Mouse (Mus musculus): ENCODE results near the gene Ndst2. TPM values are rescaled to one million over a fixed set of nuclear protein-coding genes. Genes with fewer than 3 reads are reported as not detected.

Gene Ndst2
- polyA plus RNA-seq, 1 experiment from 2014 or later = 25.6 TPM

- DNase-seq (ENCODE audit: low spot score) (no peak), ATAC-seq (ENCODE audit: insufficient number of reproducible peaks, low FRiP score, low TSS enrichment, low read depth) (no peak)
- Histone ChIP-seq H3K27ac (replicated peaks; ENCODE audit: low read depth, low read length) (no peak overlapping the region), H3K4me3 (ENCODE audit: low read depth, low read length) (no peak overlapping the region), H3K36me3 (ENCODE audit: control insufficient read depth, insufficient read depth, low read length) (peaks cover 2% of the 10 kb centered on the region; the same call in 1 of the 2 replicates), H3K27me3 (ENCODE audit: control insufficient read depth, insufficient read depth, low read length) (no peaks in the 10 kb centered on the region), H3K9me3 (ENCODE audit: control insufficient read depth, low read length) (no peaks in the 10 kb centered on the region), H3K4me2 (ENCODE audit: low read depth, severe bottlenecking) (no peak overlapping the region), H3K9ac (ENCODE audit: low read length) (no peak overlapping the region), H3K4me1 (ENCODE audit: control insufficient read depth, insufficient read depth, low read length) (peaks cover 2% of the 10 kb centered on the region; the same call in 1 of the 2 replicates)
- WGBS = 94% methylated on average over 3 of the region's 3 CpGs
Measured at GRCm38 (mm10) chr14:20771941-20772340, 37.6 kb upstream of the Ndst2 start.

- no peak overlapping the region for H3K9ac ChIP-seq (ENCODE audit: low read length)
- H3K27ac ChIP-seq (replicated peaks; ENCODE audit: low read depth, low read length) = no peak overlapping the region
- no peaks in the 10 kb centered on the region for H3K27me3 ChIP-seq (ENCODE audit: control insufficient read depth, insufficient read depth, low read length)
- WGBS = 80% methylated on average over 5 of the region's 5 CpGs
- H3K36me3 ChIP-seq (ENCODE audit: control insufficient read depth, insufficient read depth, low read length) = peaks cover 6% of the 10 kb centered on the region; the same call in 1 of the 2 replicates
- H3K4me3 ChIP-seq (ENCODE audit: low read depth, low read length) = no peak overlapping the region
- H3K4me2 ChIP-seq (ENCODE audit: low read depth, severe bottlenecking) = no peak overlapping the region
- no peaks in the 10 kb centered on the region for H3K4me1 ChIP-seq (ENCODE audit: control insufficient read depth, insufficient read depth, low read length)
- no peaks in the 10 kb centered on the region for H3K9me3 ChIP-seq (ENCODE audit: control insufficient read depth, low read length)
- DNase-seq (ENCODE audit: low spot score) = no peak
- ATAC-seq (ENCODE audit: insufficient number of reproducible peaks, low FRiP score, low TSS enrichment, low read depth) = no peak
Measured at GRCm38 (mm10) chr14:20768581-20768980, 34.2 kb upstream of the Ndst2 start.

GRCm38 (mm10) chr14:20767936-20768335 is 33.6 kb upstream of the Ndst2 start:
- H3K4me1 ChIP-seq (ENCODE audit: control insufficient read depth, insufficient read depth, low read length) = no peaks in the 10 kb centered on the region
- H3K27ac ChIP-seq (replicated peaks; ENCODE audit: low read depth, low read length) = no peak overlapping the region
- DNase-seq (ENCODE audit: low spot score) (no peak), ATAC-seq (ENCODE audit: insufficient number of reproducible peaks, low FRiP score, low TSS enrichment, low read depth) (no peak)
- H3K9me3 ChIP-seq (ENCODE audit: control insufficient read depth, low read length) = no peaks in the 10 kb centered on the region
- H3K4me3 ChIP-seq (ENCODE audit: low read depth, low read length) = no peak overlapping the region
- no peak overlapping the region for H3K4me2 ChIP-seq (ENCODE audit: low read depth, severe bottlenecking)
- H3K36me3 ChIP-seq (ENCODE audit: control insufficient read depth, insufficient read depth, low read length) = peaks cover 10% of the 10 kb centered on the region; the same call in 1 of the 2 replicates
- no peak overlapping the region for H3K9ac ChIP-seq (ENCODE audit: low read length)
- no peaks in the 10 kb centered on the region for H3K27me3 ChIP-seq (ENCODE audit: control insufficient read depth, insufficient read depth, low read length)
- 92% methylated on average over 7 of the region's 7 CpGs for WGBS

GRCm38 (mm10) chr14:20765642-20766258 is 31.4 kb upstream of the Ndst2 start:
- DNase-seq (ENCODE audit: low spot score) (peak; percentile 90), ATAC-seq (ENCODE audit: insufficient number of reproducible peaks, low FRiP score, low TSS enrichment, low read depth) (0 out of 2 replicates have a peak, but pooled peaks have one; percentile 26)
- H3K27ac ChIP-seq (replicated peaks; ENCODE audit: low read depth, low read length) = 0 out of 2 replicates have a peak overlapping the region, but pooled peaks have one; percentile 1
- no peak overlapping the region for H3K4me2 ChIP-seq (ENCODE audit: low read depth, severe bottlenecking)
- no peaks in the 10 kb centered on the region for H3K27me3 ChIP-seq (ENCODE audit: control insufficient read depth, insufficient read depth, low read length)
- no peaks in the 10 kb centered on the region for H3K4me1 ChIP-seq (ENCODE audit: control insufficient read depth, insufficient read depth, low read length)
- H3K4me3 ChIP-seq (ENCODE audit: low read depth, low read length) = no peak overlapping the region
- peaks cover 14% of the 10 kb centered on the region; the same call in 1 of the 2 replicates for H3K36me3 ChIP-seq (ENCODE audit: control insufficient read depth, insufficient read depth, low read length)
- H3K9me3 ChIP-seq (ENCODE audit: control insufficient read depth, low read length) = no peaks in the 10 kb centered on the region
- H3K9ac ChIP-seq (ENCODE audit: low read length) = no peak overlapping the region
- WGBS = 27% methylated on average over 12 of the region's 12 CpGs

- no peak overlapping the region for H3K9ac ChIP-seq (ENCODE audit: low read length)
- H3K4me1 ChIP-seq (ENCODE audit: control insufficient read depth, insufficient read depth, low read length) = no peaks in the 10 kb centered on the region
- ATAC-seq (ENCODE audit: insufficient number of reproducible peaks, low FRiP score, low TSS enrichment, low read depth) (no peak), DNase-seq (ENCODE audit: low spot score) (no peak)
- no peak overlapping the region for H3K27ac ChIP-seq (replicated peaks; ENCODE audit: low read depth, low read length)
- H3K36me3 ChIP-seq (ENCODE audit: control insufficient read depth, insufficient read depth, low read length) = peaks cover 18% of the 10 kb centered on the region; the same call in 1 of the 2 replicates
- 90% methylated on average over 5 of the region's 5 CpGs for WGBS
- H3K27me3 ChIP-seq (ENCODE audit: control insufficient read depth, insufficient read depth, low read length) = no peaks in the 10 kb centered on the region
- H3K4me3 ChIP-seq (ENCODE audit: low read depth, low read length) = no peak overlapping the region
- H3K9me3 ChIP-seq (ENCODE audit: control insufficient read depth, low read length) = no peaks in the 10 kb centered on the region
- no peak overlapping the region for H3K4me2 ChIP-seq (ENCODE audit: low read depth, severe bottlenecking)
Measured at GRCm38 (mm10) chr14:20764942-20765341, 30.6 kb upstream of the Ndst2 start.

GRCm38 (mm10) chr14:20758768-20759435 is 24.5 kb upstream of the Ndst2 start:
- Histone ChIP-seq H3K4me1 (ENCODE audit: control insufficient read depth, insufficient read depth, low read length) (no peaks in the 10 kb centered on the region), H3K9me3 (ENCODE audit: control insufficient read depth, low read length) (no peaks in the 10 kb centered on the region), H3K4me2 (ENCODE audit: low read depth, severe bottlenecking) (no peak overlapping the region), H3K36me3 (ENCODE audit: control insufficient read depth, insufficient read depth, low read length) (peaks cover 38% of the 10 kb centered on the region), H3K27me3 (ENCODE audit: control insufficient read depth, insufficient read depth, low read length) (no peaks in the 10 kb centered on the region), H3K9ac (ENCODE audit: low read length) (no peak overlapping the region), H3K27ac (replicated peaks; ENCODE audit: low read depth, low read length) (no peak overlapping the region), H3K4me3 (ENCODE audit: low read depth, low read length) (no peak overlapping the region)
- ATAC-seq (ENCODE audit: insufficient number of reproducible peaks, low FRiP score, low TSS enrichment, low read depth) = no peak
- WGBS = 74% methylated on average over 8 of the region's 8 CpGs
- DNase-seq (ENCODE audit: low spot score) = no peak

- Histone ChIP-seq H3K27me3 (ENCODE audit: control insufficient read depth, insufficient read depth, low read length) (no peaks in the 10 kb centered on the region), H3K9ac (ENCODE audit: low read length) (no peak overlapping the region), H3K27ac (replicated peaks; ENCODE audit: low read depth, low read length) (no peak overlapping the region), H3K9me3 (ENCODE audit: control insufficient read depth, low read length) (no peaks in the 10 kb centered on the region), H3K4me3 (ENCODE audit: low read depth, low read length) (no peak overlapping the region), H3K36me3 (ENCODE audit: control insufficient read depth, insufficient read depth, low read length) (peaks cover 32% of the 10 kb centered on the region), H3K4me2 (ENCODE audit: low read depth, severe bottlenecking) (no peak overlapping the region), H3K4me1 (ENCODE audit: control insufficient read depth, insufficient read depth, low read length) (no peaks in the 10 kb centered on the region)
- no peak for DNase-seq (ENCODE audit: low spot score)
- 94% methylated on average over 22 of the region's 22 CpGs for WGBS
- ATAC-seq (ENCODE audit: insufficient number of reproducible peaks, low FRiP score, low TSS enrichment, low read depth) = no peak
Measured at GRCm38 (mm10) chr14:20757370-20757907, 23.1 kb upstream of the Ndst2 start.

GRCm38 (mm10) chr14:20753792-20754191 is 19.4 kb upstream of the Ndst2 start:
- Histone ChIP-seq H3K36me3 (ENCODE audit: control insufficient read depth, insufficient read depth, low read length) (peaks cover 21% of the 10 kb centered on the region), H3K4me3 (ENCODE audit: low read depth, low read length) (no peak overlapping the region), H3K4me1 (ENCODE audit: control insufficient read depth, insufficient read depth, low read length) (no peaks in the 10 kb centered on the region), H3K4me2 (ENCODE audit: low read depth, severe bottlenecking) (no peak overlapping the region), H3K27ac (replicated peaks; ENCODE audit: low read depth, low read length) (no peak overlapping the region), H3K9ac (ENCODE audit: low read length) (no peak overlapping the region), H3K9me3 (ENCODE audit: control insufficient read depth, low read length) (no peaks in the 10 kb centered on the region), H3K27me3 (ENCODE audit: control insufficient read depth, insufficient read depth, low read length) (no peaks in the 10 kb centered on the region)
- WGBS = 84% methylated on average over 3 of the region's 3 CpGs
- DNase-seq (ENCODE audit: low spot score) (no peak), ATAC-seq (ENCODE audit: insufficient number of reproducible peaks, low FRiP score, low TSS enrichment, low read depth) (no peak)
